Mouse (Mus musculus) hematopoietic multipotent progenitor cell, adult 10-12 weeks (in vitro differentiated cells): ENCODE data around the gene Apobr. TPM values are rescaled to one million over a fixed set of nuclear protein-coding genes. Genes with fewer than 3 reads are reported as not detected.

Source experiments
- polyA plus RNA-seq: library from polyadenylated mRNA; stranded (reverse); fragments of >175 nt; gene quantifications from 2 replicates; pipeline ENCODE4 v1.2.3, GENCODE M21; 2012; ENCODE audit warnings: low replicate concordance

Apobr gene
- 69.9 and 145 TPM in 2 replicates for polyA plus RNA-seq

DNA sequence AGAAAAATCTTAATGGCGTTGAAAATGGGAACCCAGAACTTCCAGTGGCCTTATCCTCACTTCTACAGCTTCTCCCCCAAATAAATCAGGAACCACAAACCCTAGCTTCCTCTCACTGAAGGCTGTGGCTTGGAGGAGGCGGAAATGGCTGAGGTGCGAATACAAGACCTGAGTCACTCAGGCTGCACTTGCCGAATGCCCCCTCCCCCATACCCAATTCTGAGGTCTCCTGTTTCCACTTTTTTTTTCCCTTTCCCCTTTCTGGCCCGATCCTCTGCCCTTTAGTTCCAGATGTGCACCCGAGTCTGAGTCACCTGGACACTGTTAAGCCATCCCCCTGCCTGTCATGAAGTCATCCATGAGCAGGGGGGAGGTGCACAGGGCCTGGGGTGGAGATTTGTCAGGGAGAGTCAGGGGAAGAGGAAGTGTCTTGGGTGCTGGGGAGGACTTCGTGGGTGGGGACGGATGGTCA, at the start of gene Apobr:
TSS of gene Apobr (plus strand) at position 437 of the 472 bp plus-strand sequence.

DNA sequence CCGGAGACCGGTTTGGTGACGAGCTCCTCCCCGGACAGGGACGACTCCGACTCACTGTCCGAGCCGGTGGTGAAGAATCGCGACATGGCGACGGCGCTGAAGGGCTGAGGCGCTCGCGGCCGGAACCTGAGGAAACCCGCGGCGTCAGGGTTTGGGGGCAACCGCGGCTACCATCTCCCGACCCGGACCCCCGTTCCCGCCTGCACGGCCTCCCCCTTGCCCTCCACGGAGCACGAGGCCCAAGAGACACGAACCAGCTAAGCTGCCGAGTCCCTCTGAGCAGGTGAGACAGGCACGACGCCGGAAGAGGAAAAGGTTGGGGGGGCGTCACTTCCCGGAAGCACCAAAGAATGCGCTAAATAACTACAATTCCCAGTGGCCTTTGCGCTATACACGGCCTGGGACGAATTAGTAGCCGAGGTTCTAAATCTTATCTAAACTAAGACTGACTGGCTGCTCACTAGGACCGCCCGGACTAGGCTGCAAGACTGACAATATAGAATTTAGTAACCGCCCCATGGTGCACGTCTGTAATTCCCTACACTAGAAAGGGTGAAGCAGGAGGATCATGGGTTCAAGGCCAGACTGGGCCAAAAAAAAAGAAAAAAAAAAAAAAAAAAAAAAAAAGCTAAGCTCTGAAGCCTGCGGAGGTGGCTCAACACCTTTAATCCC, 18.5 kb upstream of the Apobr start, which contains the start of gene Eif3c:
TSS of gene Eif3c (minus strand) at position 318 of the 672 bp plus-strand sequence.

DNA sequence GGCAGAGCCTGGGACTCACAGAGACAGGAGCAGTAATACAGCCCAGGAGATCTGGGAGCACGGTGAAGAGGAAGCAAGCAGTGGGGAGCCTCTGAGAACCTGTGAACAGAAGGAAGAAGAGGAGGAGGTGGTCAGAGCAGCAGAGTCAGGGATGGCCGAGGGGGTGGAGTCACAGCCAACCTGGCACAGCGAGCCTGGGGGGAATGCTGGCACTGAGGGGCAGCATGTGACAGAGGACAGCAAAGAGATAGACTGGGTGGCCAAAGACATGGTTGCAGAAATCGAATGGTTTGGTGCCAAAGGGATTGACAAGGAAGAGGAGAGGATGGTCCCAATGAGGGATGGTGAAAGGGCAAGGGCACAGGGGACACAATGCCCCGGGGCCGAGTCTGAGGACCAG, 975 bp downstream of the Apobr start, which contains the start of gene Cln3:
TSS of gene Cln3 (minus strand) at position 101 of the 400 bp plus-strand sequence.

DNA sequence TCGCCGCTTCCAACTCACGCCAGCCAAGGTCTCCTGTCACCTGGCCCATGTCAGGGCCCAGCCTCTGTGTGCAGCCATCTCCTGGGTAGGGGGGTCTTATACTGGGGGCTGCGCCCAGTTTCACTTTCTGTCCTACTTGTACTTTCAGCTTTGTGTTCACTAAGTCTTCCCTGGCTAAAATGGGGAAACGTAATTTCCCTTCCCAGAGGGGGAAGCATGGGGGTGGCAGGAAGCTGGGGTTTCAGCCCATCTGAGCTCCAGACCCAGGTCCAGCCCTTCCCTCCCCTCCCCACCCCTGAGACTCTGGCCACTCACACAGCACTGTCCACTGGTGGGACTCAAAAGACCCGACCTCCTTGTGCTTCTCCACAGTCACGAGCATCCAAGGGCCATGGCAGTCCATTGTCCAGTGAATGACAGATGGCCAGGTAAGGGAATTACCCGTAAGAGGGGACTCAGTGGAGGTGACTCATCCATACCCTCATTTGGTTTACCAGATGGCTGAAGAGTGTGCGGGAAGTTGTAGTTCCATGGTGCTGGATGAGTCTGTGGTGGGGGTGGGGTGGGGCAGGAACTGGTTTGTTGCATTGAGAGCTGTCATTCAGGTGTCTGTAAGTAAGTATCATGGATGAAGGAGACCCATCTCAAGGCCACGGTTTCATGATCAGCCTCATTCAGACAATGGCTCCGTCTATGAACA, 10.3 kb downstream of the Apobr start, which contains the start of gene Il27:
TSS of gene Il27 (minus strand) at position 80 of the 700 bp plus-strand sequence.

DNA sequence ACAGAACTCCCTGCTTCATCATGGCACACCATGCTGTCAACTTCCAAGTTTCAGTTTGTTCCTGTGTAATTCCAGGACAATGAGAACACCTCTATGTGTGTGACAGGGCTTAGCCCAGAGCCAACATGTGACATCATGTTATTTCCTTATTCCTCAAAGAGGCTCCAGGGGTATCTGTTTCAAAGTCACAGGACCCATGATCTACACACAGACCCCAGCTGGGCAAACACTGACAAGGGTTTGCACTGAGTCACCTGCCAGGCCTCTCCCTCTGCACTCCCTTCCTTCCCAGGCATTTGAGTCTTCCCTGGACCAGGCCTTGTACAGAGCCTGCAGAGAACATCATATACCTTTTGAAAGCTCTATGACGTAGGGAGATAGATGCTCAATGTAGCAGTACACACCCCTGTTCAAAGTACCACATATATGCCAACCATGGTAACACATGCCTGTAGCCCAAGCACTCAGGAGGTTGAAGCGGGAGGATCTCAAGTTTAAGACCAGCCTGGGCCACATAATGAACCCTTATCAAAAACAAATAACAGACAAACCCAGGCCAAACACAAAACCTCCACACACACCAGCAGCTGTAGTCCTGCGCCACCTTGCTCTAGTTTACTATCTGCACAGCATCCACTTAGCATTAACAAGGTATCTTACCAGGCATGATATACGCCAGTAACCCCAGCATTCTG, 46.2 kb downstream of the Apobr start, which contains the start of gene Nupr1:
TSS of gene Nupr1 (minus strand) at position 38 of the 695 bp plus-strand sequence.

Other genes with a start within 250 kb of the Apobr start
- 188 and 207 TPM in 2 replicates for gene Lat, start 215.4 kb upstream of the Apobr start, polyA plus RNA-seq
- gene Spns1, start 207.5 kb upstream of the Apobr start, polyA plus RNA-seq = 66.4 and 139 TPM in 2 replicates
- 5.1 and 6.6 TPM in 2 replicates for gene Nfatc2ip, start 188.2 kb upstream of the Apobr start, polyA plus RNA-seq
- 103 and 270 TPM in 2 replicates for gene Cd19, start 170.1 kb upstream of the Apobr start, polyA plus RNA-seq
- gene Rabep2, start 156.2 kb upstream of the Apobr start, polyA plus RNA-seq = 198 and 348 TPM in 2 replicates
- gene Atp2a1, start 121.8 kb upstream of the Apobr start, polyA plus RNA-seq = 0.20 and 0.94 TPM in 2 replicates
- gene Sh2b1, start 109.5 kb upstream of the Apobr start, polyA plus RNA-seq = 95.0 and 124 TPM in 2 replicates
- gene Tufm, start 97.6 kb upstream of the Apobr start, polyA plus RNA-seq = 18.1 and 40.0 TPM in 2 replicates
- gene Atxn2l, start 81.5 kb upstream of the Apobr start, polyA plus RNA-seq = 600 and 1,323 TPM in 2 replicates
- 43.4 and 50.0 TPM in 2 replicates for gene Eif3c, start 18.5 kb upstream of the Apobr start, polyA plus RNA-seq
- 26.8 and 44.7 TPM in 2 replicates for gene Cln3, start 875 bp downstream of the Apobr start, polyA plus RNA-seq
- gene Il27, start 10.0 kb downstream of the Apobr start, polyA plus RNA-seq = 1.3 TPM in 2 replicates
- gene Nupr1, start 45.9 kb downstream of the Apobr start, polyA plus RNA-seq = 4.9 and 6.8 TPM in 2 replicates
- gene Sgf29, start 64.4 kb downstream of the Apobr start, polyA plus RNA-seq = 27.1 and 73.0 TPM in 2 replicates
- gene Sult1a1, start 91.5 kb downstream of the Apobr start, polyA plus RNA-seq = 0.25 and 2.0 TPM in 2 replicates
- 85.0 and 156 TPM in 2 replicates for gene Bola2, start 110.5 kb downstream of the Apobr start, polyA plus RNA-seq
- gene Slx1b, start 110.8 kb downstream of the Apobr start, polyA plus RNA-seq = 3.1 and 7.3 TPM in 2 replicates
- gene Coro1a, start 122.8 kb downstream of the Apobr start, polyA plus RNA-seq = 2,019 and 2,208 TPM in 2 replicates
- gene Mapk3, start 174.7 kb downstream of the Apobr start, polyA plus RNA-seq = 116 and 131 TPM in 2 replicates
- gene Gdpd3, start 181.4 kb downstream of the Apobr start, polyA plus RNA-seq = 2.9 and 4.6 TPM in 2 replicates
- 614 and 1,558 TPM in 2 replicates for gene Ypel3, start 192.0 kb downstream of the Apobr start, polyA plus RNA-seq
- gene Tbx6, start 196.5 kb downstream of the Apobr start, polyA plus RNA-seq = 20.6 and 32.8 TPM in 2 replicates
- 144 and 186 TPM in 2 replicates for gene Ppp4c, start 207.6 kb downstream of the Apobr start, polyA plus RNA-seq
- 0.18 TPM in 1 of 2 replicates, not detected in the other for gene Fam57b, start 212.7 kb downstream of the Apobr start, polyA plus RNA-seq
- not detected in 2 replicates for gene 4930451I11Rik, start 246.7 kb downstream of the Apobr start, polyA plus RNA-seq